10 mouse cellular contexts compared by ENCODE assay signal in genomic region chr11:90317482-90317881, GRCm38 (mm10).
DNase-seq lines count a peak whose midpoint lies in the region; ATAC-seq and TF ChIP-seq lines count a peak whose summit lies in the region.
"Had no signal": no experiment of that assay in that cellular context is flagged by ENCODE, and none has a peak within 500 bp of the region (broad histone marks: within the 10 kb centered on the region; RNA-seq: fewer than 3 reads in every experiment).

No protein-coding gene starts in this region.

- H3K27me3 ChIP-seq in hindbrain, embryonic 11.5 days (ENCODE audit: control insufficient read depth, insufficient read depth, low read length), result no peaks in the 10 kb centered on the region
- H3K27me3 ChIP-seq in hindbrain, embryonic 16.5 days (replicated peaks; ENCODE audit: control insufficient read depth, insufficient read depth, low read length), result no peaks in the 10 kb centered on the region
- H3K27me3 ChIP-seq: liver, embryonic 15.5 days; stomach, embryonic 15.5 days had no signal

- no peak for TF ChIP-seq POLR2A in brain, embryonic 14.5 days (IDR thresholded peaks at IDR 0.05; ENCODE audit: borderline replicate concordance, extremely low read depth, insufficient read depth, insufficient read length, poor library complexity, severe bottlenecking)

- DNase-seq in hindbrain, embryonic 11.5 days (ENCODE audit: low spot score), result peak; percentile 69
- peak; percentile 21 for DNase-seq in ES-CJ7 (ENCODE audit: low read depth, low spot score)
- peak; percentile 80 for DNase-seq in brain, embryonic 14.5 days (ENCODE audit: low read depth)
- DNase-seq in layer of hippocampus, adult 8-10 months (ENCODE audit: low spot score in 2 of 2), result peak; percentile 45 to 67

- H3K9me3 ChIP-seq in hindbrain, embryonic 11.5 days (ENCODE audit: control insufficient read depth, low read length), result no peaks in the 10 kb centered on the region
- H3K9me3 ChIP-seq in hindbrain, embryonic 16.5 days (ENCODE audit: control insufficient read depth, low read length), result no peaks in the 10 kb centered on the region
- H3K9me3 ChIP-seq: liver, embryonic 15.5 days; stomach, embryonic 15.5 days had no signal

- H3K9ac ChIP-seq in hindbrain, embryonic 11.5 days (ENCODE audit: low read depth, low read length), result no peak overlapping the region
- no peak overlapping the region for H3K9ac ChIP-seq in hindbrain, embryonic 16.5 days (ENCODE audit: low read depth, low read length)
- H3K9ac ChIP-seq: liver, embryonic 15.5 days; stomach, embryonic 15.5 days had no signal

- H3K27ac ChIP-seq in hindbrain, embryonic 11.5 days (ENCODE audit: low read depth, low read length), result no peak overlapping the region
- H3K27ac ChIP-seq in hindbrain, embryonic 16.5 days (ENCODE audit: low read depth, low read length), result no peak overlapping the region
- H3K27ac ChIP-seq: liver, embryonic 15.5 days; stomach, embryonic 15.5 days had no signal

- ATAC-seq in hindbrain, embryonic 11.5 days (ENCODE audit: low FRiP score), result no peak
- no peak for ATAC-seq in hindbrain, embryonic 16.5 days
- peak; percentile 91 for ATAC-seq in frontal cortex, adult (ENCODE audit: low TSS enrichment)
- peak; percentile 85 for ATAC-seq in megakaryocyte progenitor cell, adult 5-6 weeks (replicated peaks; ENCODE audit: poor library complexity)
- no peak for ATAC-seq in inflammation-experienced regulatory T-cells, adult 6 months

- no peaks in the 10 kb centered on the region for H3K4me1 ChIP-seq in hindbrain, embryonic 11.5 days (replicated peaks; ENCODE audit: control insufficient read depth, insufficient read depth, low read length)
- H3K4me1 ChIP-seq in hindbrain, embryonic 16.5 days (ENCODE audit: control insufficient read depth, insufficient read depth, low read depth, low read length), result no peaks in the 10 kb centered on the region
- H3K4me1 ChIP-seq: liver, embryonic 15.5 days; stomach, embryonic 15.5 days had no signal

- H3K4me2 ChIP-seq in hindbrain, embryonic 11.5 days (replicated peaks; ENCODE audit: low read depth, low read length), result no peak overlapping the region
- H3K4me2 ChIP-seq in hindbrain, embryonic 16.5 days (ENCODE audit: low read length), result no peak overlapping the region
- H3K4me2 ChIP-seq: liver, embryonic 15.5 days; stomach, embryonic 15.5 days had no signal

- TF ChIP-seq CTCF in brain, embryonic 14.5 days (IDR thresholded peaks at IDR 0.05; ENCODE audit: borderline replicate concordance, extremely low read depth, insufficient read depth, insufficient read length), result peak; percentile 73; the same call in 1 of the 2 replicates

- no peaks in the 10 kb centered on the region for H3K36me3 ChIP-seq in hindbrain, embryonic 11.5 days (ENCODE audit: control insufficient read depth, insufficient read depth, low read length)
- H3K36me3 ChIP-seq in hindbrain, embryonic 16.5 days (ENCODE audit: control insufficient read depth, insufficient read depth, low read length), result no peaks in the 10 kb centered on the region
- H3K36me3 ChIP-seq: liver, embryonic 15.5 days; stomach, embryonic 15.5 days had no signal

- no peak overlapping the region for H3K4me3 ChIP-seq in hindbrain, embryonic 11.5 days (ENCODE audit: low read depth, low read length)
- H3K4me3 ChIP-seq in hindbrain, embryonic 16.5 days (ENCODE audit: low read length), result no peak overlapping the region
- H3K4me3 ChIP-seq: liver, embryonic 15.5 days; stomach, embryonic 15.5 days had no signal

- WGBS in hindbrain, embryonic 11.5 days, result 22% methylated on average over 4 of the region's 4 CpGs
- WGBS in hindbrain, embryonic 16.5 days, result 16% methylated on average over 4 of the region's 4 CpGs

Comparison
In these comparisons a context has a peak if more than half of its experiments do, and no peak if none do; other contexts are left out.
1. ATAC-seq: peak in frontal cortex, adult (single experiment) and megakaryocyte progenitor cell, adult 5-6 weeks (single experiment); none in hindbrain, embryonic 11.5 days (single experiment), hindbrain, embryonic 16.5 days (single experiment) and inflammation-experienced regulatory T-cells, adult 6 months (single experiment).
2. DNase-seq: peak in every context shown above with its lines; median percentile 80 in brain, embryonic 14.5 days; 69 in hindbrain, embryonic 11.5 days; 56 in layer of hippocampus, adult 8-10 months; 21 in ES-CJ7.